Mouse (Mus musculus): ENCODE results near the gene Tsc1.

- TF ChIP-seq CHD2 (IDR thresholded peaks at IDR 0.05; ENCODE audit: low read depth, low read length), result no peak
- no peak for TF ChIP-seq MAFK (IDR thresholded peaks at IDR 0.05; ENCODE audit: insufficient read depth, low read depth, low read length)
These were observed 42.1 kb upstream of the Tsc1 start for GRCm38 (mm10) chr2:28598692-28599568.

All from ES-E14 (cell line).